22 mouse cellular contexts compared by ENCODE assay signal in the genomic region with DNA sequence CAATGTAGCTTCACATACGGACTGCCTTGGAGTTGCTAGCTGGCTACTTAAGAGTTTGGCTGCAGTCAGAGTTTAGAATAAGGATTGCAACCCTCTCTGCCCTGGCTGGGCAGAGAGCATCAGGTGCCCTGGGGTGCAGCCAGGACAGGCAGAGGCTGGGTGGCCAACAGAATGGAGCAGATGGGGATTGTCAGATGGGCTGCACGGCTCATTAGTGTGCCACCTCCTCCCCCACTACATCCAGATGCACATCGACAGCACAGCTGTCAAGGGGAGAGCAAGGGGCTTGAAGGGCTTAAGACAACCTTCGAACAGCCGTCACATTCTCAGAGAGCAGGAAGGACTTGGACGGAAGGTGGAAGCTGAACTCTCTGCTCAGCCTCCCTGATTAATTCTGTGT.
DNase-seq lines count a peak whose midpoint lies in the region; ATAC-seq lines count a peak whose summit lies in the region.
"Had no signal": no experiment of that assay in that cellular context is flagged by ENCODE, and none has a peak within 500 bp of the region (broad histone marks: within the 10 kb centered on the region; RNA-seq: fewer than 3 reads in every experiment).

No protein-coding gene starts in this region.

- no peak overlapping the region for H3K4me2 ChIP-seq in kidney, embryonic 14.5 days (replicated peaks; ENCODE audit: low read depth, low read length)
- no peak overlapping the region for H3K4me2 ChIP-seq in midbrain, embryonic 12.5 days (replicated peaks)
- no peak overlapping the region for H3K4me2 ChIP-seq in midbrain, embryonic 16.5 days (ENCODE audit: low read length)
- H3K4me2 ChIP-seq: embryonic facial prominence, embryonic 13.5 days; liver, embryonic 11.5 days; neural tube, embryonic 13.5 days had no signal

- no peak overlapping the region for H3K9ac ChIP-seq in kidney, embryonic 14.5 days (ENCODE audit: low read depth, low read length)
- no peak overlapping the region for H3K9ac ChIP-seq in midbrain, embryonic 12.5 days (replicated peaks)
- no peak overlapping the region for H3K9ac ChIP-seq in midbrain, embryonic 16.5 days (ENCODE audit: low read depth, low read length)
- H3K9ac ChIP-seq: embryonic facial prominence, embryonic 13.5 days; heart, embryonic 15.5 days; neural tube, embryonic 13.5 days had no signal

- ATAC-seq in kidney, embryonic 14.5 days (ENCODE audit: low FRiP score, low TSS enrichment): peak; percentile 88
- ATAC-seq in midbrain, embryonic 12.5 days (ENCODE audit: low FRiP score, low read depth): peak; percentile 56; the same call in 1 of the 2 replicates
- ATAC-seq in midbrain, embryonic 16.5 days: no peak
- ATAC-seq: CD4-positive, CD25-positive, alpha-beta regulatory T cell, adult 4 months had no signal

- H3K27ac ChIP-seq in kidney, embryonic 14.5 days (ENCODE audit: low read depth, low read length): no peak overlapping the region
- no peak overlapping the region for H3K27ac ChIP-seq in midbrain, embryonic 12.5 days (replicated peaks)
- H3K27ac ChIP-seq in midbrain, embryonic 16.5 days (ENCODE audit: low read length): no peak overlapping the region
- H3K27ac ChIP-seq: embryonic facial prominence, embryonic 13.5 days; gastrocnemius, adult 2 months; heart, adult 2 months; heart, embryonic 15.5 days; neural tube, embryonic 13.5 days had no signal

- WGBS in kidney, embryonic 14.5 days: 30% methylated on average over 6 of the region's 6 CpGs
- WGBS in midbrain, embryonic 12.5 days: 42% methylated on average over 6 of the region's 6 CpGs
- 26% methylated on average over 6 of the region's 6 CpGs for WGBS in midbrain, embryonic 16.5 days

- H3K27me3 ChIP-seq in kidney, embryonic 14.5 days (ENCODE audit: control insufficient read depth, insufficient read depth, low read length): no peaks in the 10 kb centered on the region; the same call in 1 of the 2 replicates
- H3K27me3 ChIP-seq in midbrain, embryonic 12.5 days: no peaks in the 10 kb centered on the region
- no peaks in the 10 kb centered on the region for H3K27me3 ChIP-seq in midbrain, embryonic 16.5 days (ENCODE audit: control insufficient read depth, insufficient read depth, low read depth, low read length)
- H3K27me3 ChIP-seq: embryonic facial prominence, embryonic 13.5 days; heart, embryonic 15.5 days had no signal

- no peaks in the 10 kb centered on the region for H3K4me1 ChIP-seq in kidney, embryonic 14.5 days (ENCODE audit: control insufficient read depth, insufficient read depth, low read length)
- H3K4me1 ChIP-seq in midbrain, embryonic 12.5 days: peaks cover 13% of the 10 kb centered on the region; the same call in 1 of the 2 replicates
- peaks cover 6% of the 10 kb centered on the region for H3K4me1 ChIP-seq in midbrain, embryonic 16.5 days (ENCODE audit: control insufficient read depth, insufficient read depth, low read length)
- H3K4me1 ChIP-seq: embryonic facial prominence, embryonic 13.5 days had no signal

- no peaks in the 10 kb centered on the region for H3K36me3 ChIP-seq in kidney, embryonic 14.5 days (ENCODE audit: control insufficient read depth, insufficient read depth, low read length)
- no peaks in the 10 kb centered on the region for H3K36me3 ChIP-seq in midbrain, embryonic 12.5 days
- H3K36me3 ChIP-seq in midbrain, embryonic 16.5 days (ENCODE audit: control insufficient read depth, insufficient read depth, low read length): no peaks in the 10 kb centered on the region
- H3K36me3 ChIP-seq: embryonic facial prominence, embryonic 13.5 days; G1E; heart, embryonic 15.5 days; neural tube, embryonic 13.5 days had no signal

- no peaks in the 10 kb centered on the region for H3K9me3 ChIP-seq in kidney, embryonic 14.5 days (ENCODE audit: control insufficient read depth, low read length)
- no peaks in the 10 kb centered on the region for H3K9me3 ChIP-seq in midbrain, embryonic 12.5 days
- no peaks in the 10 kb centered on the region for H3K9me3 ChIP-seq in midbrain, embryonic 16.5 days (replicated peaks; ENCODE audit: control insufficient read depth, low read length, poor library complexity, severe bottlenecking)
- H3K9me3 ChIP-seq: embryonic facial prominence, embryonic 13.5 days; heart, embryonic 15.5 days; neural tube, embryonic 13.5 days had no signal

- DNase-seq in cerebellum, postnatal 10 days: peak; percentile 54 to 76
- no peak for DNase-seq in cerebellum, adult 9-11 months
- DNase-seq in kidney, postnatal 14 days: no peak
- DNase-seq in retina, postnatal 7 days (ENCODE audit: low read depth, low spot score): peak; percentile 6
- no peak for DNase-seq in layer of hippocampus, postnatal 10 days (ENCODE audit: low spot score in 2 of 2)
- DNase-seq: adrenal gland, postnatal 36 days; gastrocnemius, adult 2 months; heart, adult 2 months; kidney, postnatal 36 days; lung, adult 2 months; lung, postnatal 36 days; right cerebral cortex, postnatal 4 days; thymus, postnatal 14 days had no signal

- no peak overlapping the region for H3K4me3 ChIP-seq in kidney, embryonic 14.5 days (ENCODE audit: low read length)
- no peak overlapping the region for H3K4me3 ChIP-seq in midbrain, embryonic 12.5 days
- no peak overlapping the region for H3K4me3 ChIP-seq in midbrain, embryonic 16.5 days (ENCODE audit: low read depth, low read length)
- H3K4me3 ChIP-seq: embryonic facial prominence, embryonic 13.5 days; gastrocnemius, adult 2 months; heart, adult 2 months; heart, embryonic 15.5 days; neural tube, embryonic 13.5 days had no signal

Comparison
In these comparisons a context has a peak if more than half of its experiments do, and no peak if none do; other contexts are left out.
1. DNase-seq: peak in cerebellum, postnatal 10 days (2 of 2) and retina, postnatal 7 days (single experiment); none in cerebellum, adult 9-11 months (single experiment), kidney, postnatal 14 days (single experiment) and layer of hippocampus, postnatal 10 days (0 of 2).